Mouse (Mus musculus) urinary bladder, postnatal 25 days (tissue): Measurements from ENCODE around the gene Lifr.

Source experiments
- DNase-seq: peaks from one replicate; pipeline ENCODE4 v3.0.0; 2022; ENCODE audit warnings: low spot score

Gene Lifr

GRCm38 (mm10) chr15:7129127-7129943 is 38.9 kb downstream of the Lifr start:
- peak; percentile 82 for DNase-seq

GRCm38 (mm10) chr15:7129944-7130287 is 39.5 kb downstream of the Lifr start:
- no peak for DNase-seq

- DNase-seq, result no peak
These were observed 40.3 kb downstream of the Lifr start for GRCm38 (mm10) chr15:7130691-7131225.

- DNase-seq, result no peak
These were observed 42.3 kb downstream of the Lifr start for GRCm38 (mm10) chr15:7132741-7133140.

GRCm38 (mm10) chr15:7134454-7135052 is 44.1 kb downstream of the Lifr start:
- no peak for DNase-seq

- DNase-seq, result no peak
These were observed 45.7 kb downstream of the Lifr start for GRCm38 (mm10) chr15:7135982-7136562.

GRCm38 (mm10) chr15:7136912-7137311 is 46.5 kb downstream of the Lifr start:
- no peak for DNase-seq

- DNase-seq, result peak; percentile 32
These were observed 47.2 kb downstream of the Lifr start for GRCm38 (mm10) chr15:7137607-7138006.

- DNase-seq, result no peak
These were observed 48.1 kb downstream of the Lifr start for GRCm38 (mm10) chr15:7138471-7138870.

GRCm38 (mm10) chr15:7140322-7140721 is 49.9 kb downstream of the Lifr start:
- no peak for DNase-seq

GRCm38 (mm10) chr15:7141246-7141645 is 50.8 kb downstream of the Lifr start:
- no peak for DNase-seq

GRCm38 (mm10) chr15:7143689-7144170 is 53.3 kb downstream of the Lifr start:
- DNase-seq, result no peak

GRCm38 (mm10) chr15:7144542-7144941 is 54.1 kb downstream of the Lifr start:
- no peak for DNase-seq

GRCm38 (mm10) chr15:7144942-7145341 is 54.5 kb downstream of the Lifr start:
- DNase-seq, result no peak

- DNase-seq, result no peak
These were observed 55.1 kb downstream of the Lifr start for GRCm38 (mm10) chr15:7145555-7145954.

- DNase-seq, result no peak
These were observed 56.1 kb downstream of the Lifr start for GRCm38 (mm10) chr15:7146529-7146928.

- no peak for DNase-seq
These were observed 59.4 kb downstream of the Lifr start for GRCm38 (mm10) chr15:7149796-7150195.

GRCm38 (mm10) chr15:7150591-7150990 is 60.2 kb downstream of the Lifr start:
- no peak for DNase-seq

- no peak for DNase-seq
These were observed 61.8 kb downstream of the Lifr start for GRCm38 (mm10) chr15:7152116-7152760.

GRCm38 (mm10) chr15:7154010-7154736 is 63.8 kb downstream of the Lifr start:
- no peak for DNase-seq

GRCm38 (mm10) chr15:7154737-7155090 is 64.3 kb downstream of the Lifr start:
- DNase-seq, result no peak

GRCm38 (mm10) chr15:7157658-7158057 is 67.2 kb downstream of the Lifr start:
- no peak for DNase-seq
